Mouse (Mus musculus) forebrain, postnatal 0 days (tissue): ENCODE measurements at regions not wholly inside any gene's neighbourhood (a gene's known extent, or its start where the extent isn't known, plus 50 kb on each side); places are given as distances from the start of the nearest gene placed in this dataset.

ENCODE experiments used
- ATAC-seq: fragments of 200-750 bp; cut with Nextera tagmentation; 2 replicates; pipeline ENCODE4 v1.8.0; 2017; ENCODE audit warnings: mild to moderate bottlenecking, moderate library complexity
- DNase-seq: peaks from one replicate; pipeline ENCODE4 v3.0.0-alpha.2; 2015
- H3K27ac ChIP-seq: fragments of 300-500 bp; sonication (generic); 2 replicates; pipeline ENCODE4 v1.5.1; 2014; ENCODE audit warnings: low read depth, mild to moderate bottlenecking, antibody characterized with exemption, low read length, moderate library complexity, mixed read lengths
- H3K27me3 ChIP-seq: fragments of 300-500 bp; sonication (generic); 2 replicates; pipeline ENCODE4 v1.6.1; 2014; ENCODE audit warnings: mild to moderate bottlenecking, low read length, mixed read lengths; ENCODE audit not compliant: insufficient read depth
- H3K36me3 ChIP-seq: fragments of 300-500 bp; sonication (generic); 2 replicates; pipeline ENCODE4 v1.6.1; 2014; ENCODE audit warnings: mild to moderate bottlenecking, moderate library complexity; ENCODE audit not compliant: insufficient read depth
- H3K4me1 ChIP-seq: fragments of 300-500 bp; sonication (generic); 2 replicates; pipeline ENCODE4 v1.6.1; 2014; ENCODE audit warnings: antibody characterized with exemption; ENCODE audit not compliant: insufficient read depth
- H3K4me2 ChIP-seq: fragments of 300-500 bp; sonication (generic); 2 replicates; pipeline ENCODE4 v1.6.1; 2014; ENCODE audit warnings: low read depth, mild to moderate bottlenecking, moderate library complexity
- H3K4me3 ChIP-seq: fragments of 300-500 bp; sonication (generic); 2 replicates; pipeline ENCODE4 v1.5.1; 2014; ENCODE audit warnings: low read depth, low read length, mixed read lengths
- H3K9ac ChIP-seq: fragments of 300-500 bp; sonication (generic); 2 replicates; pipeline ENCODE4 v1.6.1; 2014; ENCODE audit warnings: mild to moderate bottlenecking
- H3K9me3 ChIP-seq: fragments of 300-500 bp; sonication (generic); 2 replicates; pipeline ENCODE4 v1.6.1; 2016; ENCODE audit warnings: low read length
- CTCF ChIP-seq: sonication (generic); IDR thresholded peaks from 2 replicates; pipeline ENCODE4 v1.5.1; 2016; ENCODE audit warnings: antibody characterized with exemption, control low read depth, low read depth
- WGBS: fragments of 180-500 bp; shearing (Covaris S2); extraction: QIAGEN DNeasy Blood & Tissue Kit; methylation state at CpG from one replicate; pipeline ENCODE4 v1.1.7; 2014; 5-methylcytosine and 5-hydroxymethylcytosine counted together

DNA sequence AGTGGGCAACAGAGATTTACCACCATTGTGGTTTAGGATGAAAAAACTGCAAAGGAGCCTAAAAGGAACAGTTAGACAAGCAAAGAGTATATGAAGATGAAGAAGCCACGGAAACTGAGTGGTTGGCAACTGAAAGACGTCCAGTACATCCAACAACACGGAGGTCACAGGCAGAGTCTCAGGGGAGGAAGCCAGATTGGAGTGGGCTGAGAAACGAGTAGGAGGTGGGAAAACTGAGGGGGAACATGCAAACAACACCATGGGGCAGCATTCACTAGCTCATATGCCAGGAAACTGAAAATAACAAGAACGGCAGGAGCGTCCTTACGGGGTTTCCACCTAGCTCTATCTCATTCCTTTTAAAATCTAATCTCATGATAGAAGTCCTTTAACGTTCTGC is 169.3 kb downstream of the Abcc12 start:
- DNase-seq, result no peak
- Histone ChIP-seq H3K4me1 (no peaks in the 10 kb centered on the region; the same call in 1 of the 2 replicates), H3K36me3 (no peaks in the 10 kb centered on the region), H3K4me3 (no peak overlapping the region), H3K27me3 (no peaks in the 10 kb centered on the region), H3K27ac (no peak overlapping the region), H3K9ac (no peak overlapping the region), H3K9me3 (no peaks in the 10 kb centered on the region), H3K4me2 (no peak overlapping the region)
- TF ChIP-seq CTCF, result no peak
- 82% methylated on average over 8 of the region's 8 CpGs for WGBS
- no peak for ATAC-seq

- ATAC-seq, result no peak
- Histone ChIP-seq H3K9ac (no peak overlapping the region), H3K9me3 (no peaks in the 10 kb centered on the region), H3K27ac (no peak overlapping the region), H3K4me1 (no peaks in the 10 kb centered on the region; the same call in 1 of the 2 replicates), H3K4me3 (no peak overlapping the region), H3K4me2 (no peak overlapping the region), H3K36me3 (no peaks in the 10 kb centered on the region), H3K27me3 (no peaks in the 10 kb centered on the region)
- DNase-seq, result no peak
- TF ChIP-seq CTCF, result no peak
- WGBS, result 58% methylated on average over 3 of the region's 3 CpGs
These were observed 174.3 kb downstream of the Abcc12 start for GRCm38 (mm10) chr8:86406196-86406595.

DNA sequence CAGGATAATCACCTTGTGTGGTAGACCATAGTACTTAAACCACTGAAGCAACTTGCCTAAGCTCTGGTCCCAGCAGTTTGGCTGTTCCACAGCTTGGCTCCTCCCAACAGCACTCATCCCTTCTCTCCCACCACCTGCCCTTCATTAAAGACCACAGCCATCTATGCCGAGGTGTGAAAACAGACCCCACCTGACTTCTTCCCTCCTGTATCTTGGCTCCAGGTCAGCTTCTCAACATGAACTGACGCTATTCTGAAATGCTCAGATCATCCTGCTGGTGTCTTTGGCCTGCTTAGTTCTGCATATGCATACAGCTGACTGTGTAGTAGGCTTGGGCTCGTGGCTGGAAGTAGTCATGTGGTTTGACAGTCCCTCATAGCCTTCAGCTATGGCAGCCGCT is 177.1 kb downstream of the Abcc12 start:
- Histone ChIP-seq H3K36me3 (no peaks in the 10 kb centered on the region), H3K9me3 (no peaks in the 10 kb centered on the region), H3K27me3 (no peaks in the 10 kb centered on the region), H3K4me3 (no peak overlapping the region), H3K4me2 (no peak overlapping the region), H3K4me1 (no peaks in the 10 kb centered on the region), H3K9ac (no peak overlapping the region), H3K27ac (no peak overlapping the region)
- DNase-seq (no peak), ATAC-seq (no peak)
- 76% methylated on average over 4 of the region's 4 CpGs for WGBS
- TF ChIP-seq CTCF, result no peak

GRCm38 (mm10) chr8:86401946-86402345 is 178.5 kb downstream of the Abcc12 start:
- no peak for ATAC-seq
- Histone ChIP-seq H3K4me1 (no peaks in the 10 kb centered on the region), H3K36me3 (no peaks in the 10 kb centered on the region), H3K27ac (no peak overlapping the region), H3K27me3 (no peaks in the 10 kb centered on the region), H3K9me3 (no peaks in the 10 kb centered on the region), H3K4me3 (no peak overlapping the region), H3K4me2 (no peak overlapping the region), H3K9ac (no peak overlapping the region)
- no peak for TF ChIP-seq CTCF
- 23% methylated on average over 2 of the region's 2 CpGs for WGBS
- DNase-seq, result no peak

DNA sequence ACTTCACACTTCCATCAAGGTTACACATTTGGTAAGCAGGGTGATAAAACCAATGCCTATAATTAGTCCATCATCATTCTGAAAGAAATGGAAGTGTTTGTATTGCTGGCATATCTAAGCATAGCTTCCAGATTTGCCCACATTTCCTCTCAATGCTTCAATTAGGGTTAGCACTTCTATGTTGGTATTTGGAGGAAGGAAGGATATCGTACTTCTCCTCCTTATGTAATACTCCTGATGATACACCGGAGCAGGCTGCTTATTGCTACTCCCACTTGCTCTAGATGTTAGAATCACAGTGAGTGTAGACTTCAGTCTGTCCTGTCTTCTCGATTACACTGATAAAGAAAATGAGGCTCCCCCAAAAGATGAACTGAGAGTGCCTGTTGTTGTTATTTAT is 185.4 kb downstream of the Abcc12 start:
- no peak for TF ChIP-seq CTCF
- 93% methylated on average over 3 of the region's 3 CpGs for WGBS
- Histone ChIP-seq H3K4me1 (peaks cover 8% of the 10 kb centered on the region), H3K4me3 (no peak overlapping the region), H3K9me3 (no peaks in the 10 kb centered on the region), H3K9ac (no peak overlapping the region), H3K27me3 (no peaks in the 10 kb centered on the region), H3K4me2 (no peak overlapping the region), H3K27ac (no peak overlapping the region), H3K36me3 (no peaks in the 10 kb centered on the region)
- DNase-seq (no peak), ATAC-seq (no peak)

DNA sequence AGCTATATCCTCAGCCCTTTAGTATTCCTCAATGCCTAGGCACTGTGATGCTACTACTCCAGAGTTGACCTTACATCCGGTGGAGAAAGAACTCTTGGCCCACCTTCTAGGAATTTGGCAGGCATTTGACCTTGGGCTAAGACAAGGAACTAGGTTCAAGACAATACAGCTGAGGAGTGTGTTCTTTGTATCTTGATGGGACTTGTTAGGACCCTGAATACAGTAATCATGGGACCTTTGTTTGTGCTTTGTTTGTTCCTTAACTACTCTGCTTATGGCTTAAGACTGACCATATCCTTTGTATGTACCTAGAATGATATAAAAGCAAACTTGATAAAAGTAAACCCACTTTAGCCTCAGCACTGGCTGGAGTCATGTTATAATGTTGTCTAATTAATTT is 186.7 kb downstream of the Abcc12 start:
- Histone ChIP-seq H3K36me3 (no peaks in the 10 kb centered on the region), H3K27ac (no peak overlapping the region), H3K27me3 (no peaks in the 10 kb centered on the region), H3K9me3 (no peaks in the 10 kb centered on the region), H3K9ac (no peak overlapping the region), H3K4me3 (no peak overlapping the region), H3K4me1 (peaks cover 19% of the 10 kb centered on the region), H3K4me2 (no peak overlapping the region)
- no peak for TF ChIP-seq CTCF
- WGBS, result 69% methylated on average over 1 of the region's 1 CpGs
- DNase-seq (no peak), ATAC-seq (no peak)

DNA sequence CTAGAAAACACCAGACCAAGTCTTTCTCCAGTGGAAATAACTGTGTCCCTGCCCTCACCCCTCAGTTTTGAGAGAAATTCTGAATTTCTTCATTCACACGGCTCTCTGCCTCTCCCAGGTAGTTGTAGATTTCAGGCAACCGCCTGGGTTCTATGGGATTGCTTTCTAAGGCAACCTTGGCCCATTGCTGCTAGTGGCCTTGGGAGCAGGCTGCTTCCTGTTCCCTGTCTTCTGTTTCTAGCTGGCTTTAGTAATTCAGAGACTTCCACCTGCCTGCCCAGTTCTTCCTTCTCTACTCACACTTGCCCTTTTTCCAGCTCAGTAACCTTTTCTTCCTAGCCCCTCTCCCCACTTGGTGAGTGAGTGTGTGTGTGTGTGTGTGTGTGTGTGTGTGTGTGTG is 187.1 kb downstream of the Abcc12 start:
- no peak overlapping the region for H3K9ac ChIP-seq
- peaks cover 22% of the 10 kb centered on the region for H3K4me1 ChIP-seq
- H3K4me3 ChIP-seq, result no peak overlapping the region
- H3K27ac ChIP-seq, result no peak overlapping the region
- ATAC-seq, result no peak
- no peak for DNase-seq
- H3K36me3 ChIP-seq, result no peaks in the 10 kb centered on the region
- no peak for TF ChIP-seq CTCF
- WGBS, result 95% methylated on average over 2 of the region's 2 CpGs
- no peak overlapping the region for H3K4me2 ChIP-seq
- no peaks in the 10 kb centered on the region for H3K9me3 ChIP-seq
- no peaks in the 10 kb centered on the region for H3K27me3 ChIP-seq

GRCm38 (mm10) chr8:86390715-86391114 is 189.8 kb downstream of the Abcc12 start:
- Histone ChIP-seq H3K36me3 (no peaks in the 10 kb centered on the region), H3K27me3 (no peaks in the 10 kb centered on the region), H3K4me3 (no peak overlapping the region), H3K27ac (peak overlapping the region; percentile 91), H3K9ac (no peak overlapping the region), H3K4me1 (peaks cover 22% of the 10 kb centered on the region), H3K4me2 (no peak overlapping the region), H3K9me3 (no peaks in the 10 kb centered on the region)
- DNase-seq (no peak), ATAC-seq (no peak)
- TF ChIP-seq CTCF, result no peak
- WGBS, result 61% methylated on average over 8 of the region's 8 CpGs
